23 mouse cellular contexts compared by ENCODE assay signal in genomic region chr19:26854661-26855060, GRCm38 (mm10). TPM values are rescaled to one million over a fixed set of nuclear protein-coding genes. Genes with fewer than 3 reads are reported as not detected.
DNase-seq lines count a peak whose midpoint lies in the region; ATAC-seq lines count a peak whose summit lies in the region.
"Had no signal": no experiment of that assay in that cellular context is flagged by ENCODE, and none has a peak within 500 bp of the region (broad histone marks: within the 10 kb centered on the region; RNA-seq: fewer than 3 reads in every experiment).

No protein-coding gene starts in this region.

- no peak overlapping the region for H3K4me3 ChIP-seq in forebrain, embryonic 10.5 days
- no peak overlapping the region for H3K4me3 ChIP-seq in forebrain, embryonic 12.5 days (replicated peaks)
- no peak overlapping the region for H3K4me3 ChIP-seq in midbrain, embryonic 11.5 days (ENCODE audit: low read depth, low read length)
- H3K4me3 ChIP-seq in midbrain, embryonic 14.5 days (replicated peaks; ENCODE audit: low read depth, low read length) = no peak overlapping the region
- H3K4me3 ChIP-seq: embryonic facial prominence, embryonic 13.5 days; embryonic facial prominence, embryonic 15.5 days; erythroblast, embryonic 14.5 days had no signal

- no peak for ATAC-seq in forebrain, embryonic 12.5 days (ENCODE audit: low FRiP score)
- ATAC-seq in midbrain, embryonic 11.5 days (ENCODE audit: low FRiP score) = no peak
- no peak for ATAC-seq in midbrain, embryonic 14.5 days (ENCODE audit: low FRiP score, low TSS enrichment)
- ATAC-seq: forebrain, embryonic 14.5 days; forebrain, embryonic 16.5 days had no signal

- no peak for DNase-seq in forebrain, embryonic 10.5 days (ENCODE audit: extremely low spot score, low spot score)
- DNase-seq in midbrain, embryonic 11.5 days (ENCODE audit: low spot score, missing footprints) = peak; percentile 56
- DNase-seq in midbrain, embryonic 14.5 days = no peak
- DNase-seq: adrenal gland, postnatal 10 days; adrenal gland, postnatal 25 days; cerebellum, adult 11 months; cerebellum, adult 18-20 months; cerebellum, adult 8-10 months; cerebellum, adult 9-11 months; cerebellum, postnatal 14 days; cerebellum, postnatal 36 days; embryo, embryonic 11 days had no signal

- H3K9ac ChIP-seq in forebrain, embryonic 12.5 days = no peak overlapping the region
- H3K9ac ChIP-seq in midbrain, embryonic 11.5 days (ENCODE audit: low read length) = no peak overlapping the region
- no peak overlapping the region for H3K9ac ChIP-seq in midbrain, embryonic 14.5 days (replicated peaks; ENCODE audit: low read length)
- H3K9ac ChIP-seq: embryonic facial prominence, embryonic 13.5 days; embryonic facial prominence, embryonic 15.5 days had no signal

- H3K4me2 ChIP-seq in forebrain, embryonic 12.5 days = no peak overlapping the region
- no peak overlapping the region for H3K4me2 ChIP-seq in midbrain, embryonic 11.5 days
- no peak overlapping the region for H3K4me2 ChIP-seq in midbrain, embryonic 14.5 days (ENCODE audit: low read length)
- H3K4me2 ChIP-seq: embryonic facial prominence, embryonic 13.5 days; embryonic facial prominence, embryonic 15.5 days had no signal

- H3K27ac ChIP-seq in forebrain, embryonic 10.5 days = peak overlapping the region; percentile 25; the same call in 1 of the 2 replicates
- no peak overlapping the region for H3K27ac ChIP-seq in forebrain, embryonic 12.5 days
- no peak overlapping the region for H3K27ac ChIP-seq in midbrain, embryonic 11.5 days (ENCODE audit: low read depth, low read length)
- no peak overlapping the region for H3K27ac ChIP-seq in midbrain, embryonic 14.5 days (replicated peaks; ENCODE audit: low read depth, low read length)
- H3K27ac ChIP-seq: embryonic facial prominence, embryonic 13.5 days; embryonic facial prominence, embryonic 15.5 days had no signal

- peaks cover 31% of the 10 kb centered on the region for H3K4me1 ChIP-seq in forebrain, embryonic 10.5 days
- H3K4me1 ChIP-seq in forebrain, embryonic 12.5 days = peaks cover 16% of the 10 kb centered on the region
- H3K4me1 ChIP-seq in midbrain, embryonic 11.5 days (ENCODE audit: control insufficient read depth, insufficient read depth, low read length) = peaks cover 6% of the 10 kb centered on the region
- peaks cover 14% of the 10 kb centered on the region for H3K4me1 ChIP-seq in midbrain, embryonic 14.5 days (ENCODE audit: control insufficient read depth, insufficient read depth, low read length)

- H3K36me3 ChIP-seq in forebrain, embryonic 10.5 days (replicated peaks) = no peaks in the 10 kb centered on the region
- no peaks in the 10 kb centered on the region for H3K36me3 ChIP-seq in forebrain, embryonic 12.5 days (replicated peaks)
- H3K36me3 ChIP-seq in midbrain, embryonic 11.5 days (ENCODE audit: control insufficient read depth, insufficient read depth, low read length) = no peaks in the 10 kb centered on the region
- no peaks in the 10 kb centered on the region for H3K36me3 ChIP-seq in midbrain, embryonic 14.5 days (ENCODE audit: control insufficient read depth, insufficient read depth, low read length)
- H3K36me3 ChIP-seq: embryonic facial prominence, embryonic 13.5 days; embryonic facial prominence, embryonic 15.5 days had no signal

- no peaks in the 10 kb centered on the region for H3K27me3 ChIP-seq in forebrain, embryonic 10.5 days (ENCODE audit: poor library complexity, severe bottlenecking)
- H3K27me3 ChIP-seq in forebrain, embryonic 12.5 days = no peaks in the 10 kb centered on the region
- no peaks in the 10 kb centered on the region for H3K27me3 ChIP-seq in midbrain, embryonic 11.5 days (ENCODE audit: control insufficient read depth, insufficient read depth, low read length)
- no peaks in the 10 kb centered on the region for H3K27me3 ChIP-seq in midbrain, embryonic 14.5 days (ENCODE audit: control insufficient read depth, insufficient read depth, low read length)
- H3K27me3 ChIP-seq: embryonic facial prominence, embryonic 13.5 days; embryonic facial prominence, embryonic 15.5 days had no signal

- no peaks in the 10 kb centered on the region for H3K9me3 ChIP-seq in forebrain, embryonic 10.5 days
- no peaks in the 10 kb centered on the region for H3K9me3 ChIP-seq in forebrain, embryonic 12.5 days
- H3K9me3 ChIP-seq in midbrain, embryonic 11.5 days (ENCODE audit: control insufficient read depth, low read length) = no peaks in the 10 kb centered on the region
- H3K9me3 ChIP-seq in midbrain, embryonic 14.5 days (ENCODE audit: control insufficient read depth, low read length) = no peaks in the 10 kb centered on the region
- H3K9me3 ChIP-seq: embryonic facial prominence, embryonic 13.5 days; embryonic facial prominence, embryonic 15.5 days had no signal

- WGBS in forebrain, embryonic 10.5 days = 91% methylated on average over 4 of the region's 4 CpGs
- WGBS in forebrain, embryonic 12.5 days = 94% methylated on average over 4 of the region's 4 CpGs
- 96% methylated on average over 4 of the region's 4 CpGs for WGBS in midbrain, embryonic 11.5 days
- 96% methylated on average over 4 of the region's 4 CpGs for WGBS in midbrain, embryonic 14.5 days

RNA-seq across cellular contexts. Expression of gene Gm815, which starts 31.0 kb away (rescaled TPM):
- not detected in 2 replicates for polyA plus RNA-seq in forebrain, embryonic 10.5 days (2016; fragmentation: Nextera tagmentation; extraction: Ambion mirVana)
- polyA plus RNA-seq in forebrain, embryonic 12.5 days (2016; fragmentation: Nextera tagmentation; extraction: Ambion mirVana) = not detected in 2 replicates
- polyA plus RNA-seq in midbrain, embryonic 11.5 days (2014; fragmentation: Nextera tagmentation; extraction: Ambion mirVana) = not detected in 2 replicates
- polyA plus RNA-seq in midbrain, embryonic 14.5 days (2014; fragmentation: Nextera tagmentation; extraction: Ambion mirVana) = not detected in 2 replicates
- polyA plus RNA-seq: brain, embryonic 14.5 days; C2C12; embryonic facial prominence, embryonic 11.5 days; embryonic facial prominence, embryonic 13.5 days; embryonic facial prominence, embryonic 15.5 days; erythroblast, embryonic 14.5 days; forebrain, embryonic 11.5 days; forebrain, embryonic 14.5 days; forebrain, embryonic 16.5 days; frontal cortex, adult 2 months had no signal
